Mouse (Mus musculus): Measurements from ENCODE around the gene Pglyrp3.
"Not testable (repeated sequence)": the region's sequence is repeated elsewhere in the genome, so short reads cannot be mapped to it uniquely, and the experiment has no call there.

The Pglyrp3 gene

DNA sequence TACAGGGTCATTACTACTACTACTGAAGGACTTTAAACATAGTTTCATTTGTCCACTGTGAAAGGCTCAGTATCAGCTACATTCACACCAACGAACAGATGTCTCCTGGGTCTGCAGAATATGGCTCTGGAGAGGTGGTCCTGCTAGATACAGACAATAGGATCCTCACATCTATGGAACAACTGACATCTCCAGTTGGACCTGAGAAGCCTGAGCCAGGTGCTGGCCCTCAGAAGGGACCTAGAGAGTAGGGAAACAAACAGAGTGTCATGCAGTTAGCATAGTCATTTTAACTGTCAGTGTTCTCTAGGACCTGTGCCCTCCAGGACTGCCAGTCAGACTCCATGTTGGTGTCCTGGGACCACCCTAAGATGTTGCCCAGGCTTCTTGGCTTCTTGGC lies at the start of gene Pglyrp3:
Pglyrp3 (plus strand) TSS at position 301 of the 400 bp plus-strand sequence.
- DNase-seq (ENCODE audit: low read depth, low spot score), result no peak

DNA sequence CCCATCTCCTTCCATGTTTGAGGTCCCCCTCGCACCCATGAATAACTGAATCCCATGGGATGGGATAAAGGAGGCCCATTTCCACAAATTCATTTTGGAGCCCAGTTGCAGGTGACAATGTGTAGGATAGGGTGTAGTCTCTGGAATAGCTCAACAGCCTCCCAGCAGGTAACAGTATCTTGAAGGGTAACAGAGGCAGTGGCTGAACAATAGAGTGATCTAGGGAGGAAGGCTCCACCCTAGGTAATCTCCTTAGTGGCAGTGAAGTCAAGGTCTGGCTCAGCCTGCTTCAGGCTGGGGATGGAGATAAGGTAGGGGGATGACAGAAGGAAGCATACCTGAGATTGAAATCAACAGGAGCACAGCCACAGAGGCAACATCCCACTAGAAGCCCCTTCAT lies 3.4 kb upstream of the Pglyrp3 start:
- no peak for DNase-seq (ENCODE audit: low read depth, low spot score)

DNA sequence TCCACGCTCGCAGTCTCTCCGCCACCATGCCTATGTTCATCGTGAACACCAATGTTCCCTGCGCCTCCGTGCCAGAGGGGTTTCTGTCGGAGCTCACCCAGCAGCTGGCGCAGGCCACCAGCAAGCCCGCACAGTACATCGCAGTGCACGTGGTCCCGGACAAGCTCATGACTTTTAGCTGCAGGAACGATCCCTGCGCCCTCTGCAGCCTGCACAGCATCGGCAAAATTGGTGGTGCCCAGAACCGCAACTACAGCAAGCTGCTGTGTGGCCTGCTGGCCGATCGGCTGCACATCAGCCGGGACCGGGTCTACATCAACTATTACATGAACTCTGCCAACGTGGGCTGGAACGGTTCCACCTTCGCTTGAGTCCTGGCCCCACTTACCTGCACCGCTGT lies 10.2 kb downstream of the Pglyrp3 start:
- DNase-seq (ENCODE audit: low read depth, low spot score), result not testable (repeated sequence)

- DNase-seq (ENCODE audit: low read depth, low spot score), result no peak
These were observed 18.8 kb downstream of the Pglyrp3 start for GRCm38 (mm10) chr3:92033203-92033602.

GRCm38 (mm10) chr3:92033892-92034291 lies 19.5 kb downstream of the Pglyrp3 start:
- no peak for DNase-seq (ENCODE audit: low read depth, low spot score)

GRCm38 (mm10) chr3:92050382-92051054 lies 36.1 kb downstream of the Pglyrp3 start:
- DNase-seq (ENCODE audit: low read depth, low spot score), result peak; percentile 65

DNA sequence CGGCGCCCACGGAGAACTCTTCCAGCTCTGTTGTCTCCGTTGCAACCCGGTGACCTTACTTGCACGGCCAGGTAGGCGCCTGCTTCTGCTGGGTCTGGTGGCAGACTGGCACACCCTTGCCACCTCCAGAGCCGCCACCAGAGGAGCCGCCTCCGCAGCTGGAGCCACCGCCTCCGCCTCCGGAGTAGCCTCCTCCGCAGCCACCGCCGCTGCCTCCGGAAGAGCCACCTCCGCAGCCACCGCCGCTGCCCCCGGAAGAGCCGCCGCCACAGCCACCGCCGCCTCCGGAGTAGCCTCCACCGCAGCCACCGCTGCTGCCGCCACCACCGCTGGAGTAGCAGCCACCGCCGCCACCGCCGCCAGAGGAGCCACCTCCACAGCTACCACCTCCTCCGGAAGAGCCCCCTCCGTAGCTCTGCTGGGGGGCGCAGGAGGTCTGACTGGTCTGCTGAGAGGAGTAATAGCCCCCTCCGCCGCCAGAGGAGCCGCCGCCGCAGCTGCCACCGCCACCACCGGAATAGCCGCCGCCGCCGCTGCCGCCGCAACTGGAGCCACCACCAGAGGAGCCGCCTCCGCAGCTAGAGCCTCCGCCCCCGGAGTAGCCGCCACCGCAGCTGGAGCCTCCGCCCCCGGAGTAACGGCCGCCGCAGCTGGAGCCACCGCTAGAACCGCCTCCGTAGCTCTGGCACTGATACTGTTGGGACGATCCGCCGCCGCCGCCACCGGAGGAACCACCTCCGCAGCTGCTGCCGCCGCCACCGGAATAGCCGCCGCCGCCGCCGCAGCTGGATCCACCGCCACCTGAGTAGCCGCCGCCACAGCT lies 66.3 kb downstream of the Pglyrp3 start:
- DNase-seq (ENCODE audit: low read depth, low spot score), result no peak

Data from 3T3-L1 (cell line).